ENCODE assay signal across 18 mouse cellular contexts in the genomic region with DNA sequence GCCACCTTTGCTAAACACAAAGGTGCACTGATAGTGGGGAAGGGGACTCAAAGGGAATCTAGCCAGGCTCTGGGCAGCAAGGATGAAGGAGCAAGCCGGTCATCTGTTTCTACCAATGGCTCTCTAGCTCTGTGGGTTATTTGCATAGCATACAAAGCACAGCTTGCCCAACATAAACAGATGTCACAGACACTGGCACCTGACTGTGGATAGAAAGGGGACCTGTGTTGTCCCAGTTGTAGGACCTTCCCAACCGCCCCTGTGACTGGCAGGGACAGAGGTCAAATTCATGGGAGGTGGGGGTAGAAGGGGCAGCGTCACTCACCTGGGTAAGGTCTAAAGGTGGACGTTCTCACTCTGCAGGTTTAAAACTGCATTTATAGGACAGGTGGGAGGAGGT.
"Had no signal": no experiment of that assay in that cellular context is flagged by ENCODE, and none has a peak within 500 bp of the region (broad histone marks: within the 10 kb centered on the region; RNA-seq: fewer than 3 reads in every experiment).

No protein-coding gene starts in this region.

- H3K4me2 ChIP-seq: kidney, embryonic 15.5 days; midbrain, embryonic 12.5 days; neural tube, embryonic 12.5 days had no signal

- H3K9me3 ChIP-seq: kidney, embryonic 15.5 days; midbrain, embryonic 12.5 days; neural tube, embryonic 12.5 days had no signal

- ATAC-seq: inflammation-experienced regulatory T-cells, adult 6 months; intestine, embryonic 16.5 days had no signal

- H3K27me3 ChIP-seq: kidney, embryonic 15.5 days; midbrain, embryonic 12.5 days; neural tube, embryonic 12.5 days had no signal

- H3K27ac ChIP-seq: left cerebral cortex, adult 2 months; liver, embryonic 14.5 days; midbrain, embryonic 12.5 days; neural tube, embryonic 12.5 days; stomach, postnatal 0 days had no signal

- H3K36me3 ChIP-seq: kidney, embryonic 15.5 days; midbrain, embryonic 12.5 days; neural tube, embryonic 12.5 days had no signal

- H3K9ac ChIP-seq: kidney, embryonic 15.5 days; liver, embryonic 14.5 days; midbrain, embryonic 12.5 days; neural tube, embryonic 12.5 days had no signal

- DNase-seq: kidney, adult 8-10 months; kidney, postnatal 10 days; kidney, postnatal 36 days; layer of hippocampus, postnatal 36 days; lung, adult 2 months; lung, postnatal 14 days; lung, postnatal 4 days; thymus, adult 2 months; thymus, postnatal 14 days; thymus, postnatal 4 days had no signal

- H3K4me3 ChIP-seq: kidney, embryonic 15.5 days; left cerebral cortex, adult 2 months; midbrain, embryonic 12.5 days; neural tube, embryonic 12.5 days had no signal
